Mouse (Mus musculus): ENCODE measurements around the gene Gm3194. TPM values are rescaled to one million over a fixed set of nuclear protein-coding genes. Genes with fewer than 3 reads are reported as not detected.

The Gm3194 gene
- 0.23 and 5.4 TPM in 2 replicates for polyA plus RNA-seq (2012; rRNA removed)

DNA sequence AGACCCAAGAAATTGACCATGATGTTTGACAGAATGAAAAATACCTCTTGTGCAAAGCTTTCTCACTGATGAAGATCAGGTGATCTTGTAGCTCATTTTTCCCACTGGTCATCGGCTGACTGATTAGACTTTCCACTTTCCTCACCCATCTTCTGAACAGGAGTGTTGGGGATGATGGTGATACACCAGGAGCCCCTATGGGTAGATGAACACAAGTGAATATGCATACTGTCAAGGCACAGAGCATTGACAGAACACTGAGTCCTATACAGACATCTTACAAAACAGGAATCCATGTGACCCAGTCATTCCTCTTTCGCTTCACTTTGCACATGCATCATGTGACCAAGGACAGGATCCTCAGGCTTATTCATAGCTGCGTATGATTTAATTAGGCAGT lies at the start of gene Gm3194:
TSS of gene Gm3194 (minus strand) at position 101 of the 400 bp plus-strand sequence.

DNA sequence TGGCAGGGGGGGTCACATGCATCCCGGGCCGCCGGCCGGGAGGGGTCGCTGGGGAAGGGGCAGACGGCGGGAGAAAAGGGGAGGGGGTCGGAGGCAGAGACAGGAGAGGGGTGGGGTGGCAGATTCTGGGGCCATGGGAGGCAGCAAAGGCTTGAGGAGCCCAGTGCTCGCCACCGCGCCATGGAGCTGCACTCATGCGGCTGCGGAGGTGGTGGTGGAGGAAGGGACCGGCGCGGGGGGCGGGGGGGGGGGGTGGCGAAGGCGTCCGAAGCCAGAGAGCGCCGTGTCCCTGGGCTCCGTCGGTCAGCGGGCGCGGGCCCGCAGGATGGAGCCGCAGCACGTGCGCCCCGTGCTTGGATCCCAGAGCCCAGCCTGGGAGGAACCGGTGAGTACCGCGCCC lies 46.1 kb upstream of the Gm3194 start, which contains the start of gene Gm3488:
TSS of gene Gm3488 (plus strand) at position 301 of the 400 bp plus-strand sequence.

DNA sequence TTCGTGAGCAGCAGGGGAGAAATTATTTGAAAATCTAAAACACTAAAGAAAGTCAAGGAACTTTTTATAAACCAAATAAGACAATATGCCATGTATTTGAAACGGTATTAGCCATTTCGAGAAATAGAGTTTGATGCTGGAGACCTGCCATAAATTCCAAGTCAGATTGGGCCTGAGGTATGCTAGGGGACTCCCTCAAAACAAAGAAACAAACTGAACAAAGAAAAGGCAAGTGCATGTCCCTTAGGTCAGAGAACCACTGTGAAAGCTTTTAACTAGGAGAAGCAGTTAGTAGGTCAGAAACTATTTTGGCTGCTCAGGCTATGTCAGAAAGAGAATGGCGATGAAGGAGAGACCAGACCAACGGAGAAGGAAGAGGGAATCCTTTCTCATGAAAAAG lies 28.6 kb upstream of the Gm3194 start, which contains the start of gene Gm3187:
TSS of gene Gm3187 (plus strand) at position 301 of the 400 bp plus-strand sequence.

DNA sequence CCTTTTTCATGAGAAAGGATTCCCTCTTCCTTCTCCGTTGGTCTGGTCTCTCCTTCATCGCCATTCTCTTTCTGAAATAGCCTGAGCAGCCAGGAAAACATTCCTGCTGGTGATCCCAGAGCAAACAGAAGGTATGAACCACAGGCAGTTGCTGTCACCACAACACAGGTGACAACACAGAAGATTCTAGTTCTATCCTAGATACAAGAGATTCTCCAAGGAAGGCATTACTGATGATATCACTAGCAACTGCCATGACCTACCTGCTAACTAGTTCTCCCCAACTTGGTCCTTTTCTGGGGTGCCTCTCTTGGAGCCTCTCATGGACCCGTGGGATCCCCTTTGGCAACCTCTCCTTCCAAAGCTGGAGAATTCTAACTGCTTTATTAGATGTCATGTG lies 22.5 kb upstream of the Gm3194 start, which contains the start of gene Gm8246:
TSS of gene Gm8246 (minus strand) at position 101 of the 400 bp plus-strand sequence.

DNA sequence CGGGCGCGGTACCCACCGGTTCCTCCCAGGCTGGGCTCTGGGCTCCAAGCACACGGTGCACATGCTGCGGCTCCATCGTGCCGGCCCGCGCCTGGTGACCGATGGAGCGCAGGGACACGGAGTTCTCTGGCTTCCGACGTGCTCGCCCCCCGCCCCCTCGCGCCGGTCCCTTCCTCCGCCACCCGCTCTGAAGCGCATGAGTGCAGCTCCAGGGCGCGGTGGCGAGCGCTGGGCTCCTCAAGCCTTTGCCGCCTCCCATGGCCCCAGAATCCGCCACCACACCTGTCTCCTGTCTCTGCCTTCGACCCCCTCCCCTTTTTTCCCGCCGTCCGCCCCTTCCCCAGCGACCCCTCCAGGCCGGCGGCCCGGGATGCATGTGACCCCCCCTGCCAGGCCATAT lies 66.3 kb downstream of the Gm3194 start, which contains the start of gene Gm3500:
TSS of gene Gm3500 (minus strand) at position 101 of the 400 bp plus-strand sequence.

Other genes with a start within 250 kb of the Gm3194 start
- not detected in 2 replicates for gene Gm3526, start 194.9 kb downstream of the Gm3194 start, polyA plus RNA-seq (2012; rRNA removed)
- gene Gm3542, start 120.5 kb downstream of the Gm3194 start, polyA plus RNA-seq (2012; rRNA removed) = not detected in 2 replicates
- gene Gm3500, start 66.4 kb downstream of the Gm3194 start, polyA plus RNA-seq (2012; rRNA removed) = 3.0 and 4.6 TPM in 2 replicates
- gene Gm8246, start 22.4 kb upstream of the Gm3194 start, polyA plus RNA-seq (2012; rRNA removed) = 0.04 TPM in 1 of 2 replicates, not detected in the other
- 0.12 TPM in 1 of 2 replicates, not detected in the other for gene Gm3187, start 28.7 kb upstream of the Gm3194 start, polyA plus RNA-seq (2012; rRNA removed)
- 18.5 and 20.0 TPM in 2 replicates for gene Gm3488, start 46.2 kb upstream of the Gm3194 start, polyA plus RNA-seq (2012; rRNA removed)
- gene Gm3532, start 83.0 kb upstream of the Gm3194 start, polyA plus RNA-seq (2012; rRNA removed) = 0.14 and 0.20 TPM in 2 replicates
- gene Gm8265, start 177.6 kb upstream of the Gm3194 start, polyA plus RNA-seq (2012; rRNA removed) = not detected in 2 replicates
- not detected in 2 replicates for gene Gm9603, start 232.0 kb upstream of the Gm3194 start, polyA plus RNA-seq (2012; rRNA removed)

Data from central nervous system, embryonic 18 days (tissue).